Mouse (Mus musculus): ENCODE results near the gene Rab34.

Gene Rab34

DNA sequence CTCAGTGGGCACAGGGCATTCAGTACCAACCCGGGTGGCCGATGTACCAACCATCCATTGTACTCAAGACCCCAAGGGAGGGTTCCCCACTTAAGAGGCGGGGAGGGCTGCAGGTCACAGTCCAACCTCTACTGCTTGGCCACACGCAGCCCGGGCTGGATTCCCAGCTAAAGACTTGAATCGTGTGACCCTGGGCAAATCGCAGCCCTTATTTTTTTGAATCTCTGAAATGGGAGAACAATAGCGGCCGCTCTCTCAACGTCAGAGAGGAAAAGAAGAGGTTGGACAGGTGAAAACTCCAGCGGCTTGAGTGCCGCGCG, 23.7 kb upstream of the Rab34 start:
- in situ Hi-C loops (cut with MboI, MseI), result loop anchor here (5.0 kb wide), 1 partner anchor 52 kb away; no protein-coding TSS in a partner anchor

DNA sequence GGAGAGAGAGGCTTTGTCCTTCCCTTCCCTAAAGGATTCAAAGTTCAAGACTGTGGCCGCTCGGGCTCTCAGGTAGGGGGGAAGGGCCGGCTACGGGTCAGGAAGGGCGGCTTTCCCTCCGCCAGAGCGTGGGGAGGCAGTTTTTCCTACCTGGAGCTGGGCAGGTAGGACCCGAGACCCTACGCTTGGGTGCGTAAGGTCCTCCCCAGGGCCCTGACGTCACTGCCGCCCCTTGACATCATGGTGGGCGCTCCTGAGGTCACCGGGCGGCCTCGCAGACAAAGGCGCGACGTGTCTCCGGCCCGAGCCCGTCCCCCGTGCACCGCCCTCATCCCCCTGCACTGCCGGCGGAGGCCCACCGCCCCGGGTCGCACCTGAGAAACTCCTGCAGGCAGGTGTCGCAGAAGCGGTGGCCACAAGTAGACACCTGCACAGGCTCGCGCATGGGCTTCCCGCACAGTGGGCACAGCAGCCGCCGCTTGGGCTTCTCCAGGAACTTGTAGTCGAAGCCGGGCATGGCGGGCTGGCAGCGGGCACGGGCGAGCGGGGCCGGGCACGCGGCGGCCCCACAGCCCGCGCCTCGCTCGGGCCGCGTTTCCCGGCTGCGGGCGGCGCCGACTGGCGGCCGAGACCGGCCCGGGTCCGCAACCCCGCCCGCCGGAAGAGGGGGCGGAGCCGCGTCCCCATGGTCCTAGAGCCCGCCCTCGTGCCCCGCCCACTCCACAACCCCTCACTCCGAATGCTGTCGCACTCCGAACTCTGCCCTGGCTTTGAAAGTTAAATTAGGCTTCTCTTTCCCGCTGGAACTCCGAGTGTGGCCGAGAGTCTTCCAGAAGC, 23.1 kb upstream of the Rab34 start, which contains the start of gene Traf4:
TSS of gene Traf4 (minus strand) at position 666 of the 837 bp plus-strand sequence.
- in situ Hi-C loops (cut with MboI, MseI), result loop anchor here (5.0 kb wide), 1 partner anchor 53 kb away; no protein-coding TSS in a partner anchor

DNA sequence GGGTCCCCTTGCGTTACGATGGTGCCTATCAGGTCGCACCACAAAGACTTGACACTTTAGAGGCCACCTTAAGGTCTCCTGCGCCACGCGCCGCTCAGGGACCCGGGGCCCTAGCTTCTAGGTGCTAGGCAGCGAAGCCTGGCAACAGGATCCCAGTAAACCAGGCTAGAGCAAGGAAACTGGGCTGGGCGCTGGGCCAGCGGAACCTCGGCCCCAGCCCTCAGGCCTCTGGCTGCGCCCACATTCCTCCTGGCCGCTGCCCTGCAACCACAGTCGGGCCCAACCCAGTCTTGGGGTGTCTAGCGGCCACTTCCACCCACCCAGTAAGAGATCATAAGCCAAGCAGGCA, 22.5 kb upstream of the Rab34 start:
- in situ Hi-C loops (cut with MboI, MseI), result no loop called here

DNA sequence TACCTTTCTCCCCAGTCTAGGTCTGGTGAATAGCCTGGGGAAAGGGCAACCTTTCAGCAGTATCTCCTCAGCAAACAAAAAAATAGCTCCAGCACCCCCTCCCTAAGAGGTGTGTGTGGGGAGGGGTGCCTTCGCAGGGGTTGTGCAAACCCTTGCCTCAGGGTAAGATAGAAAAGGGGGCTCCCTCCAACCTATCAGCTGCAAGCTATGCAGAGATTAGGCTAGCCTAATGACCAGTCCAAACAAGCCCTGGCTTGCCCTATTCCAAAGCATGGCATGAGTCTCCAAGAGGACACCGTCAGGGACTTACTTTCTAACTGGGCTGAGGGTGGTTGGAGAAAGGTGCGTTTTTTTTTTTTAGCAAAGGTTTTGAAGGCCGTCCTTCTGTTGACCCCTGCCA, 22.1 kb upstream of the Rab34 start:
- in situ Hi-C loops (cut with MboI, MseI), result no loop called here

DNA sequence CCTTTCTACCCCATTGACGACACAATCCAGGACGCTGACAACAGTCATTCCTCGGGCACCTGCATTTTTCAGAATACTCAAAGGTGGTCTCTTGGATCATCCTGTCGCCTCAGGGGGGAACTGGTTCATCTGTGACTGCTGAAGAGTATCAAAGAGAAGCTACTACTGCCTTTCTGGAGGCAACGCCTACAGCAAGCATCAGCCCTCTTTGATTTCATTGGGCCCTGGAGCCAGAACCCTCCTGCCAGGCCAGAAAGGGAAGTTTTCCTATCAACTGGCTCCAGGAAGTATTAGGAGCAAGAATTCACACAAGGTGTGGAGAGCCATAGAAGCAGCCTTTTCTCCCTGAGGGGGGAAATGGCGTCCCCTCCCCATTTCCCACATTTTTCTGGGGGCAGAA, 21.6 kb upstream of the Rab34 start:
- in situ Hi-C loops (cut with MboI, MseI), result no loop called here

DNA sequence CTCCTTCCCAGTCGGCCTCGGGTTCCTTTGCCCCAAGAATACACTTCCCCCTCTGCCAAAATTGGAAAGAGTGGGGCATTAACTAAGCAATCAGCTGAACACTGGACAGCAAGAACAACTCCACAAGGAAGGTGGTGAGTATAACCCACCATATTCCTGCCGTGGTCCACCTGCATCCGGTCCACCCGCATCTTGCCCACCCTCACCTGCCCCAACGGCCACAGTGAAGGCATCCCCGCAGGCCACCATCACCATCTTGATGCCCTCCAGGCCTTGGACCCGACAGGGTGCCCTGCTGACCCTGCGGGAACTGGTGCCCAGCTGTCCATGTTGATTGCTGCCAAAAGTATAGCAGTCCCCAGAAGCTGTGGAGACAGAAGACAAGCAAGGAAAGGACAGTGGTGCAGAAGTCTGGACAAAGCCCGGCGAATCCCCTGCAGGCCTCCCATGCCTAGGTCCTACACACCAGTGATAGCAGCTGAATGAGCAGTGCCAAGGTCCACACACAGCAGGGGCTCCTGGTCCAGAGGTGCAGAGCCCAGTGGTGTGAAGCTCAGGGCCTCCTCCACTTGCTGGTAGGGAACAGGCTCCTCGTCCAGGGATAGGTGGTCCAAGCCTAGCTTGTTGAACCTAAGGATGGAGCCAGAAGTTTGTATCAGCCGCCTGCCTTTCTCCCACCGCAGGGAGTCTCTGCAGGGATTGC, 20.8 kb upstream of the Rab34 start:
- in situ Hi-C loops (cut with MboI, MseI), result no loop called here

DNA sequence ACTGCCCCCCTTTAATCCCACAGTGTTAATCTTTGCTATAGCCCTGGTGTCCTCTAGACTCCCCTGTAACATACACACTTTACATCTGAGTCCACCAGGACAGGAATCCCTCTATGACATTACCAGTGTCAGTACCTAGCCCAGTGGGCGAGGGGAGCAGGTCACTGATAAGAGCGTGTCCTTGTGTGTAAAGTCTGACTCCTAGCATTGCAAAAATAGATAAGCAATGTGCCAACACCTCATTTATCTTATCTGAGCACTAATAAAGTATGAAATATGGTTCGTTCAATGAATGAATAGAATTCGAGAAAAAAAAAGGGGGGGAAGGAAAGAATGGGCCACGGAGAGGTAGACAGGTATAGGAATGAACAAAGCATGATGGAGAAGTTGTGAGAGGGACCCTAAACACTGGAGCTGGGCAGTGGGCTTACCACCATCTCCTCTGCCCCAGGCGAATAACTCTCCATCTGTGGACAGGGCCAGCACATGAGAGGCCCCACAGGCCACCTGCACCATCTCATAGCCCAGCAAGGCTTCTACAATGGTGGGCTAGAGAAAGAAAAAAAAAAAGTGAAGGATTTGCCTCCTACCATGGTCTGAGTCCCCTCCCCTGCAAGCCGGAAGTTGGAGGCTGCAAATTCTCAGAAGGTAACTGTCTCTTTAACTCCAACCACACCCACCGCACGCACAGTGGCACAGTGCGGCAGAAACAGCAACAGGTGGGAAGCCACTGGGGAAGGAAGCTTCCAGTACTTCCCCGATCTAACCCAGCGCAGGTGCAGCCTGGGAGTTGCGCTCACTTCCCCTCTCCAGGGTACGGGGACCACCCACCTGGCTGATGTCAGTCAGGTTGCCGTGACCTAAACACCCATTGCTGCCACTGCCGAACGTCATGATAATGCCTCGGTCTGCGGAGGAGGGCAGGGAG, 19.4 kb upstream of the Rab34 start:
- in situ Hi-C loops (cut with MboI, MseI), result no loop called here

DNA sequence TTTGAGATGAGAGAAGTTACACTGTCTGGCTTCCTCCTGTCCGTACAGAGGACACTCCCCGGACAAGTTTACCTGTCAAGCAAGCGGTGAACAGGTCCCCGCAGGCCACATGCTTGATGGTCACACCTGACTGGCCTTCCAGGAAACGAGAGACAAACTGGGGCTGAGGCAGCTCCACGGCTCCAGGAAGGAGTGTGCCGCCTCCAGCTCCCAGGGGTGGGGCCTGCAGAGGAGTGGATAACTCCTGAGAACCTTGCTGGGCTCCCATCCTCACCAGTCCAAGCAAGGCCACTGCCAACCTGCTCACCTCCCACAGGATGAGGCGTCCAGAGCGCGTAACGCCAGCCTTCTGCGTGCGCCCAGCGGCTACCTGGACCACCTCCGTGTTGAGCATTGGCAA, 17.9 kb upstream of the Rab34 start:
- in situ Hi-C loops (cut with MboI, MseI), result no loop called here

DNA sequence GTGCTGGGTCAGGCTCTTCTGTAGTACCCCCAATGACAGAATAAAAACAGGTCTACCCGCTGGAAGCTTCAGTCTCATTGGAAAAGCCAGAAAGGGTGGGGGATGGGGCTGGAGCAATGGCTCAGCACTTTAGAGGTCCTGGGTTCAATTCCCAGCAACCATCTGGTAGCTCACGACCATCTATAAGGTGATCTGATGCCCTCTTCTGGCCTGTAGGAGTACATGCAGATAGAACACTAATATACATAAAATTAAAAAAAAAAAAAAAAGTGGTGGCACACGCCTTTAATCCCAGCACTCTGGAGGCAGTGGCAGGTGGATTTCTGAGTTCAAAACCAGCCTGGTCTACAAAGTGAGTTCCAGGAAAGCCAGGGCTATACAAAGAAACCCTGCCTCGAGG, 16.9 kb upstream of the Rab34 start:
- in situ Hi-C loops (cut with MboI, MseI), result no loop called here

DNA sequence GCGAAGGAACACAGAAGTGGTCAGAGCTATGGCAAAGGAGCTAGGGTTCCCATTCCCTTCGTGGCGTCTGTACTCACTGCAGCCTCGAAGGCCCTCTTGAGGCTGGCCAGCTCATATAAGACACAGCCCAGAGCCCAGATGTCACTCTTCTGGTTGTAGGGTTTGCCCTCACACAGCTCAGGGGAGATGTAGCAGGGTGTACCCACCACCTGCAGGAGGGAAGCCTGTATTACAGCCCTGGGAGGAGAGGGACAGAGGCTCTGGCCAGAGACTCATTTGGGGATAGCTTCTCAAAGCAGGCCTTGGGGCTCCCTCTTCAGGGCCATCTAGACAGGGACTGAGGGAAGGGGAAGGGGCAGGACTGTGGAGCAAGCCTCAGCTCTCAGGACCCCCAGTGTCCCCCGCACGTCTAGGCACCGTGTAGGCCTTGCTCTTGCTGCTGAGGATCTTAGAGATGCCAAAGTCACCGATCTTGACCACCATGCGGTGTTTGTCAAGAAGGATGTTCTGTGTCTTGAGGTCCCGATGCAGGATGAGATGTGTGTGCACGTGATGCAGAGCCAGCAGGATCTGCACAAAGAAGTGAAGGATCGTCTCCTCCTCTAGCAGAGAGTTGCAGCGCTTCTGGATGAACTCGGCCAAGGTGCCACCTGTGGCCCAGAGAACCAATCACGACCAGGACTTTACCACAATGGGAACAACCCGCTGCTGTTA, 16.0 kb upstream of the Rab34 start:
- in situ Hi-C loops (cut with MboI, MseI), result no loop called here

DNA sequence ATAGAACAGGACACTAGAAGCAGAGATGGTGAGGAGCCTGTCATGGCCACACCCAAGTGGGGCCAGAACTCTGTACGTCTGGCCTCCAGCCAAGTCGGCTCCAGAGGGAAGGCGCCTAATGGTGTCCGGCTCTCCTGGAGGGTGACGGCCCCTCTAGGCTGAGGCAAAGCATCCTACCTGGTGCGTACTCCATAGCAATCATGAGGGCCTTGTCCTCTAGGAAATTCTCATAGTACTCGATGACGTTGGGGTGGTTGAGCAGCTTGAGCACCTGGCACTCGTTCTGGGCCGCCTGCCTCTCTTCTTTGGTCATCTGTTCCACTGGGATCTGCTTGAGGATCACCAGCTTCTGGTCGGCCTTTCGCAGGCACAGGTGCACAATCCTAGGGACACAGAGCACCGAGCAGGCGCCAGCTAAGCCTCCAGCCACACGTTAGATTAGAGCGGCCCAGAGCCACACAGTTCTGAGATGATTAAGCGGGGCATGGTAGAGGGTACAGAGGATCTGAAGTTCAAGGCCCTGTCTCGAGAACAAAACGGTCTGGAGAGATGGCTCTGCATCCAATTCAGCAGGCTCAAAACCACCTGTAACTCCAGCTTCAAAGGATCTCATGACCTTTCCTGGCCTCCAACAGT, 15.4 kb upstream of the Rab34 start:
- in situ Hi-C loops (cut with MboI, MseI), result no loop called here

DNA sequence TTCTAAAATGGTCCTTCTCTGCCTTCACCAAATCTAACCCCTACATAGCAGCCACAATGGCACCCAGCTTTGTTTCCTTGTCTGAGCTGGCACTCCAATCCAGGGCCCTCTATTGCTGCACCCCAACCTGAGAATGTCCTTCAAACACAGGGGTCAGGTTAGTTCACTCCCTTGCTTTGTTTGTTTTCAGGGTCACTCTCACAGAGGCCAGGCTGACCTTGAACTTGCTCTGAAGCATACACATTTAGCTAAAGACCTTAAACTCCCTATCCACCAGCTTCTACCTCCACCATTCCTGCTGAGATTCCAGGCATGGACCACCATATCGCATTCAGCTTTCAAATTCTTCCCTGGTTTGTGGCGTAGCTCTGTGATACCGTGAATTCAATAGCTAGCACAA, 13.7 kb upstream of the Rab34 start:
- in situ Hi-C loops (cut with MboI, MseI), result no loop called here

DNA sequence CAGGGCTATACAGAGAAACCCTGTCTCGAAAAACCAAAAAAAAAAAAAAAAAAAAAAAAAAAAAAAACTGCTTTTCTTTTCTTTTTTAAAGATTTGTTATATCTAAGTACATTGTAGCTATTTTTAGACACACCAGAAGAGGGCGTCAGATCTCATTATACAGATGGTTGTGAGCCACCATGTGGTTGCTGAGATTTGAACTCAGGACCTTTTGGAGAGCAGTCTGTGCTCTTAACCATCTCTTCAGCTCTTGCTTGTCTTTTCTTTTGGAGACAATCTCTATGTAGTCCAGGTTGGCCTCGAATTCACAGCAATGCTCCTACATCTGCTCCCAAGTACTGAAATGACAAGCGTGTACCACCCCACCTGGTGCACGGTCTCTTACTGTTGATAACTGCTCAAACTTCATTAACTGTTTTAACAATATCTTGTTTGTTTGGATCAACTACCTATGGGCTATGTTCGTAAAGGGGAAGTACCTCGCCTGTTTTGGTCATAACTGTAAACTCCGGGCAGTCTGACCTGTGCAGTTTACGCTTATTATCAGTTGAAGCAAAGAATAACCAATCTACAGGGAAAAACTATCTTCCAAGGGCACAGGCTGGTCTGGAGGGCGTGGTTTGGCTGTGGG, 12.3 kb upstream of the Rab34 start:
- in situ Hi-C loops (cut with MboI, MseI), result no loop called here

DNA sequence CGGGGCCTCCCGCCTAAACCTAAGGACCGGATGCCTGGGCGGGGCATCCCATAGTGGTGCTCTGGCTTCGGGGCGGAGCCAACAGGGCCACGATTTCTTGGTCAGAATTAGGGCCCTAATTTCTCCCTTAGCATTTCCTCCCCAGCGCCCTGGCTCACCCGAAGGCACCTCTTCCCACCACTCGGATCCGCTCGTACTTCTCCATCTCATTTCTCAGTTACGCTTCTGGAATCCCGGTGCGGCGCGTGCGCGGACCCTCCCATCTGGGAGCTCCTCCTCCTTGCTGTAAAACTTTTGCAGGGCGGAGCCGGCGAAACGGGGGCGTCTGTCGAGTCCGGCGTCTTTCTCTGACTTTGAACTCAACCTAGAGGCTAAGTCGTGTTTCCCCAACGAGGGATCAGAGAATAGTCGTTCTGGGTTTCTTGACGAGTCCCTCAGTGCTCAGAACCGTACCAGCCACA, 11.8 kb upstream of the Rab34 start, which contains the start of the genes Nek8 and Tlcd1:
TSS of gene Nek8 (minus strand) at position 274 of the 461 bp plus-strand sequence.
TSS of gene Tlcd1 (plus strand) at position 310 of the 461 bp plus-strand sequence.
- in situ Hi-C loops (cut with MboI, MseI), result no loop called here

DNA sequence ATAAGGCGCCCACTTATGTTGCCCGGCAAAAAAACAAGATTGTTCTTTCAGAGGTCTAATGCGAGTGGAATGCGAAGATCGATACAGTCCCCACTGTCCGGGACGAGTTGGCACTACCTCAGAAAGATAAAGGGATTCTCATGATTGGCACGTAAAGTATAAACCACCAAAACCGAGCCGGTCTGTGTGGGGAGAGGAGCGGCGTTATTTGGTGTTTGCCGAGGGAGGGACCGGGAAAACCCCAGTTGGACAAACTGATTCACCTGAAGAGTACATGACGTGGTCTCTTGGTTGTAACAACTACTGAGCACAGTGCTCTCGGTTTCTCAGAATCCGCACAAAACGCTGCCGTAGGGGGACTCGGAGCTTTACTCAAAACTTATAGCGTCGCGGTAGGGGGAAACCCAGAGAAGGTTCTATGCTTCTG, 11.3 kb upstream of the Rab34 start:
- in situ Hi-C loops (cut with MboI, MseI), result no loop called here

DNA sequence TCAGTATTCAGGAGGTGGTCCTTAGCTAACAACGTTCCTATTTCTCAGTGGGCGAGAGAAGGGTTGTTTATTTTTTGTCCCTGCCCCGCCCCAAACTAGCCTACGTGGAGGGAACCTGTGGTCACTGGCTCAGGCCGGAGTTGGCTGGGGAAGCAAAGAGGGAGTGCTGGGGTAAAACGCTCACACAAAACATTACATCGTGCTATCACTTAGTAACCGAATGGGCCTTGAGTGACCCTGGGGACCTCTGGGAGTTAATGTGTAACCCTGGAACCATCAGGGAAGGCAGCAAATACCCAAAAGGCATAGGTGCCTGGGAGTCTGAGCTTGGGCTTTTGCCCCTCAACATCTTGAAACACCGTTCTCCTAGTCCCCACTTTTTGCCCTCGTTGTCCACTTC, 10.8 kb upstream of the Rab34 start:
- in situ Hi-C loops (cut with MboI, MseI), result no loop called here

DNA sequence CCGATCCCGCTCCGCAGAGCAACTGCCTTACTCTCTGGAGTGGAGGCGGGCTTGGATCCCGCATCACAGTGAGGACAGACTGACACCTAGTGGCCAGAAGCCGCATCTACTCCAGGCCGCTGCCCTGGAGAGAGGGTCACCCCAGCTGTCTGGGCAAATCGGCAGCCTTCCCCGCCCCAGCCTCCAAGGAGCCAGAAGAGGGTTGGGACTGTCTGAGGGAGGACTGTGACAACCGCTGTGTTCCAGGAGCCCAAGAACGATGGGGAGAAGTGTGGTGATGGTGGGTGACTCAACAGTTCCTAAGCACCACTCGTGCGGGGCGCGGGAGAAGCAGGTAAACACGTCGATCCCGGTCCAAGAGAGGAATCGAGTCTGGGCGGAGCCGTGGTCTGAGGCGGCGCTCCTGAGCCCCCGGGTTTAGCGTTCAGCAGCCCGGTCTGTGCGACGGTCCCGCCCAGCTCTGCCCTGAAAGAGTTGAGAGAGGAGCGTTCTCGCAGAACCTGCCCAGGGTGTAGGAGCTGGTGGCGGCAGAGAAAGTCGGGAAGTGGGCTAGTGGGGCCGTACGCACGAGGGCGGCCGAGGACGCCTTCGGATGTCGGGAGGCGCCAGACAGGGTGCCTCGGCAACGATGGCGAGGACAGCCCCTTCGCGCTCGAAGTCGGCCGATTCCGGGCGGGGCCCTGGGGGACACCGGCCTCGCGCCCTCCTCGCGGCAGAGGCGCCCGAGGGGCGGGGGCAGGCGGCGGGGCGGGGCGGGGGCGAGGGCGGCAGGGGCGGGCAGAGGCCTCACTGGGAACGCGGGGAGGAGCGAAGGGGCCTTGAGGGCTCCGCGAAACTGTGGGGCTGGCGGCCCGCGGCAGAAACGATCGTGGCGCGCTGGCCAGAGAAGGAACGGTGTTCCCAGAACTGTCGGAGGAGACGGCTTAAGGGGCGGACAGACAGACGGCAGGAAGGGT, 10.0 kb upstream of the Rab34 start:
- in situ Hi-C loops (cut with MboI, MseI), result no loop called here

DNA sequence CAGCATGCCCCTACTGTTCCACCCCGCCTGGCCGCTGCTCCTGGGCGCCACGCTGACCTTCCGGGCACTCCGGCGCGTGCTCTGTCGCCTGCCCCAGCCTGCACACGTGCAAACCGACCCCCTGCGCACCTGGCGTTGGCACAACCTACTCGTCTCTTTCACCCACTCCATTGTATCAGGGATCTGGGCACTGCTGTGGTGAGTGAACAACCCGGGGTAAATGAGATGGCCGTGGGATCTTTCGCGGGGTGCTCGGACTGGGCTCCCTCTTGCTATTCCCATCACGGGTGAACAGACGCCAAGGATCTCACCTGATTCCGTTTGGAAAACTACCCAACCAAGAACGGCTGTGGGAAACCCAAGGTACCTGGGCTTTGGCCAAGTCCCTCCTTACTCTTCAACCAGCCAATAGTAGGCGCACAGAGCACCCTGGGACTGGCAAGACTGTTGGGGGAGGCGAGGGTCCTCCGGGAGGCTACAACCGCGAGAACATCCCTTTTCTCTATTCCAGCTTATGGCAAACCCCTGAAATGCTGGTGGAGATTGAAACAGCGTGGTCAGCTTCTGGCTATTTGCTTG, 9.3 kb upstream of the Rab34 start:
- in situ Hi-C loops (cut with MboI, MseI), result no loop called here
